Mouse (Mus musculus): Measurements from ENCODE around the gene Arpc1a. TPM values are rescaled to one million over a fixed set of nuclear protein-coding genes. Genes with fewer than 3 reads are reported as not detected.

Gene Arpc1a
- polyA plus RNA-seq, 1 experiment: 110 TPM

DNA sequence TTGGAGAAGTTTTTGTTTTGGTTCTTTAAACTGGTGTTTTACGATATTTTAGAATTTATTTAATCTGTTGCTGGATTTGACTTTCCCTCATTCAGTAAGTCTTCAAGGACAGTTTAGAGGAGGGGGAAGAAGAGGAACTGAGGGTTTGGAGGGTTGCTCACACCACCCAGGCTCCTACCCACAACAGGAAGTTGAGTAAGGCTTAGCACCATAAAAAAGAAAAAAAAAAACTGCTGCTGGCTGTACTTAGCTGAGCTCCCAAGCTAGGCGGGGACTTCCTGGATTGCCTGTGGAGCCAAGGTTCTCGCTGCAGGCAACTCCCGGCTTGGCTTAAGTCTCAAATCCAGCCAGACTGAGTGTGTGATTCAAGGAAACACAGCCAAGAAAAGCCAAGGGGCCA, 32.7 kb downstream of the Arpc1a start:
- no peak overlapping the region for H3K27ac ChIP-seq (ENCODE audit: insufficient read depth, low read length)
- H3K4me3 ChIP-seq (ENCODE audit: low read depth, low read length): no peak overlapping the region

DNA sequence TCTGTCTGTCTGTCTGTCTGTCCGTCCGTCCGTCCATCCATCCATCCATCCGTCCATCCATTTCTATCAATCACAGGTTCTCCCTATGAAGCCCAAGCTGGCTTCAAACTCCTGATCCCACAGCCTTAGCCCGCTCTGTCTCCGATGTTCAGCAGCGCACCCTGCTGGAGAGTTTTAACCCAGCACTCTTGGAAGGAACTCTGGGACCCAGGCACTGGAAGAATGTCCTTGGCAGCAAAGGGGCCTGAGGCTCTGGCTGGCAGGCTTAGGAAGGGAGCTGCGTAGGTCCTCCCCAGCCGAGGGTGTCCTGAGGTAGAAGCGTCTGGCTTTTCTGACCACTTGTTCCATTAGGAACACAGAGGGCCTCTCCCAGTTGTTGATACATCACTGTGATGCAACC, 33.3 kb downstream of the Arpc1a start:
- Histone ChIP-seq H3K9ac (ENCODE audit: low read depth, poor library complexity, severe bottlenecking) (no peak overlapping the region), H3K27me3 (ENCODE audit: control insufficient read depth, insufficient read depth, low read length, poor library complexity, severe bottlenecking) (no peaks in the 10 kb centered on the region), H3K9me3 (replicated peaks; ENCODE audit: control insufficient read depth, insufficient read depth, low read length, poor library complexity, severe bottlenecking) (no peaks in the 10 kb centered on the region), H3K4me1 (ENCODE audit: control insufficient read depth, insufficient read depth, low read length) (no peaks in the 10 kb centered on the region), H3K27ac (ENCODE audit: insufficient read depth, low read length) (no peak overlapping the region), H3K4me3 (ENCODE audit: low read depth, low read length) (no peak overlapping the region), H3K36me3 (ENCODE audit: control insufficient read depth, insufficient read depth, low read length, poor library complexity, severe bottlenecking) (no peaks in the 10 kb centered on the region)
- no peak for TF ChIP-seq POLR2A (IDR thresholded peaks at IDR 0.05; ENCODE audit: insufficient read depth, low read length)
- no peak for TF ChIP-seq EP300 (IDR thresholded peaks at IDR 0.05; ENCODE audit: insufficient read depth, low read depth, low read length)
- TF ChIP-seq CTCF (IDR thresholded peaks at IDR 0.05; ENCODE audit: low read depth, low read length): peak; percentile 87

More for the DNA sequence above, 32.7 kb downstream of the Arpc1a start:
- Histone ChIP-seq H3K9ac (ENCODE audit: low read depth, poor library complexity, severe bottlenecking) (no peak overlapping the region), H3K4me1 (ENCODE audit: control insufficient read depth, insufficient read depth, low read length) (no peaks in the 10 kb centered on the region), H3K36me3 (ENCODE audit: control insufficient read depth, insufficient read depth, low read length, poor library complexity, severe bottlenecking) (no peaks in the 10 kb centered on the region), H3K9me3 (replicated peaks; ENCODE audit: control insufficient read depth, insufficient read depth, low read length, poor library complexity, severe bottlenecking) (no peaks in the 10 kb centered on the region), H3K27me3 (ENCODE audit: control insufficient read depth, insufficient read depth, low read length, poor library complexity, severe bottlenecking) (no peaks in the 10 kb centered on the region)
- TF ChIP-seq POLR2A (IDR thresholded peaks at IDR 0.05; ENCODE audit: insufficient read depth, low read length) (no peak), CTCF (IDR thresholded peaks at IDR 0.05; ENCODE audit: low read depth, low read length) (no peak), EP300 (IDR thresholded peaks at IDR 0.05; ENCODE audit: insufficient read depth, low read depth, low read length) (no peak)

DNA sequence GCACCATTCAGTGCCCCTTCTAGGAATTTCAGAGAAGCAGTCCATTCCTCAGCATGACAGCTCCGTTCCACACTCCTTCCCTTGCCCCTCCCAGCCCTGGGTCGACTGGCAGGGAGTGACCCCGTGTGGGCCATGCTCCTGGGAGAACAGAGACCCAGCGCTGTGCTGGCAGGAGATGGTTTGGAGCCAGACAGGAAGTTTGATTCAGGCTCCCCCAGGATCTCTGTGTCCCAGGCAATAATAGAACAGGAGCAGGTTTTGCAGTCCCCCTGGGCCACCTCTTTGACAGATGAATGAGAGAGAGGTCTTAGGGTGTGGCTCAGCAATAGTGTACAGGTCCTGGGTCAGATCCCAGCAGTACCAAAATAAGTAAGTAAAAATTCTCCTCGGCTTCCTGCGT, 34.4 kb downstream of the Arpc1a start:
- Histone ChIP-seq H3K9me3 (replicated peaks; ENCODE audit: control insufficient read depth, insufficient read depth, low read length, poor library complexity, severe bottlenecking) (no peaks in the 10 kb centered on the region), H3K27ac (ENCODE audit: insufficient read depth, low read length) (no peak overlapping the region), H3K36me3 (ENCODE audit: control insufficient read depth, insufficient read depth, low read length, poor library complexity, severe bottlenecking) (no peaks in the 10 kb centered on the region), H3K9ac (ENCODE audit: low read depth, poor library complexity, severe bottlenecking) (no peak overlapping the region), H3K4me1 (ENCODE audit: control insufficient read depth, insufficient read depth, low read length) (no peaks in the 10 kb centered on the region), H3K4me3 (ENCODE audit: low read depth, low read length) (no peak overlapping the region), H3K27me3 (ENCODE audit: control insufficient read depth, insufficient read depth, low read length, poor library complexity, severe bottlenecking) (no peaks in the 10 kb centered on the region)
- TF ChIP-seq CTCF (IDR thresholded peaks at IDR 0.05; ENCODE audit: low read depth, low read length) (no peak), POLR2A (IDR thresholded peaks at IDR 0.05; ENCODE audit: insufficient read depth, low read length) (no peak), EP300 (IDR thresholded peaks at IDR 0.05; ENCODE audit: insufficient read depth, low read depth, low read length) (no peak)

DNA sequence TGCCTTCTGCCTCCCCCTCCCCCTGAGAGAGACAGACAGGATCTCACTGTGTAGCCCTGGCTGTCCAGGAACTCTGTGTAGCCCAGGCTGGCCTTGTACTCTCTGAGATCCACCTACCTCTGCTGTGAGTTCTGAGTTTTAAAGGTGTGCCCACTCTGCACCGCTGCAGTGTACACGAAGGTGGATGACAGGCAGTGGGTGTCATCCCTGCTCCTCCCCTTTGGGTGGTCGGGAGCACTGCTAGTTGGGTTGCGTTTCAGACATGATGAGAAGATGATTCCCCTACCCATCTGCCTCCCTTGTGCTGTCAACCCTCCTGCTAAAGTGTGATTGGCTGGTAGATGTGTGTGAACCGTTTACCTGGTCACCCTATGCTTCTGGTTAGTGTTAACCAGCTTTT, 34.8 kb downstream of the Arpc1a start:
- H3K4me3 ChIP-seq (ENCODE audit: low read depth, low read length): no peak overlapping the region
- no peaks in the 10 kb centered on the region for H3K27me3 ChIP-seq (ENCODE audit: control insufficient read depth, insufficient read depth, low read length, poor library complexity, severe bottlenecking)
- H3K27ac ChIP-seq (ENCODE audit: insufficient read depth, low read length): no peak overlapping the region
- TF ChIP-seq EP300 (IDR thresholded peaks at IDR 0.05; ENCODE audit: insufficient read depth, low read depth, low read length) (no peak), POLR2A (IDR thresholded peaks at IDR 0.05; ENCODE audit: insufficient read depth, low read length) (no peak), CTCF (IDR thresholded peaks at IDR 0.05; ENCODE audit: low read depth, low read length) (no peak)
- no peak overlapping the region for H3K9ac ChIP-seq (ENCODE audit: low read depth, poor library complexity, severe bottlenecking)
- H3K36me3 ChIP-seq (ENCODE audit: control insufficient read depth, insufficient read depth, low read length, poor library complexity, severe bottlenecking): no peaks in the 10 kb centered on the region
- no peaks in the 10 kb centered on the region for H3K9me3 ChIP-seq (replicated peaks; ENCODE audit: control insufficient read depth, insufficient read depth, low read length, poor library complexity, severe bottlenecking)
- no peaks in the 10 kb centered on the region for H3K4me1 ChIP-seq (ENCODE audit: control insufficient read depth, insufficient read depth, low read length)

DNA sequence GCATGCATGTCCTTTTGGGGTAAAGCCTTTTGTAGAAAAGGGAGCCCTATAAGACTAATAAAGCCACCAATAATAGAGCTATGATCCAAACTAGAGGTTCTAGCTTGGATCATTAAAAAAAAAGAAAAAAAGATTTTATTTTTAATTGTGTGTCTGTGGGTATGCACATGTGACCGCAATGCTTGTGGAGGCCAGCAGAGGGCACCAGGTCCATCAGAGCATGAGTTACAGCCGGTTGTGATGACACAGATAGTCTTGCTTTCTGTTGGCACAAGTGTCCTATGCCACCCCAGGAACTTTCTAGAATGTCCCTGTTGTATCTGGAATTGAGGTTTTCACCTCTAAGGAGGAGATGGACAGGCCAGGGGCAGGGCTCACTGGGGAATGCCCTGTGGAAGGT, 35.8 kb downstream of the Arpc1a start:
- TF ChIP-seq CTCF (IDR thresholded peaks at IDR 0.05; ENCODE audit: low read depth, low read length) (peak; percentile 73), EP300 (IDR thresholded peaks at IDR 0.05; ENCODE audit: insufficient read depth, low read depth, low read length) (no peak)
- Histone ChIP-seq H3K9ac (ENCODE audit: low read depth, poor library complexity, severe bottlenecking) (no peak overlapping the region), H3K4me1 (ENCODE audit: control insufficient read depth, insufficient read depth, low read length) (no peaks in the 10 kb centered on the region), H3K9me3 (replicated peaks; ENCODE audit: control insufficient read depth, insufficient read depth, low read length, poor library complexity, severe bottlenecking) (no peaks in the 10 kb centered on the region), H3K27me3 (ENCODE audit: control insufficient read depth, insufficient read depth, low read length, poor library complexity, severe bottlenecking) (no peaks in the 10 kb centered on the region), H3K4me3 (ENCODE audit: low read depth, low read length) (no peak overlapping the region), H3K36me3 (ENCODE audit: control insufficient read depth, insufficient read depth, low read length, poor library complexity, severe bottlenecking) (no peaks in the 10 kb centered on the region), H3K27ac (ENCODE audit: insufficient read depth, low read length) (no peak overlapping the region)

DNA sequence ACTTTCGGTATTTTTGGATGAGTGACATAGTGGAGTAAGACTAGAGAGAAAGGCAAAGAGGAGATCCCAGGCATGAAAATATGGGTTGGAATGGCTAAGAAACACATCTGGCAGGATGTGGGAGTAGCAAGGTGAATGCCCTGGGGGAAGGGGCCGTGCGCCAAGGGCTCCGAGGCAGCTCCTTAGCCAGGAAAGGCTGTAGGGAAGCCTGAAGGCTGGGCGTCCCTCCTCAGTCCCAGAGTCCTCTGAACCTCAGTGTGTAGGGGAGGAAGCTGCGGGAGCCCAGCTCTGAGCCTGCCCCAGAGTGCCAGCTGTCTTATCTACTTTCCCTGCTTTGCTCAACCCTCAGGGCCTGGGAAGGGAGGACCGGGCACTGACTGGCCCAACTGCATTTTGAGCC, 37.3 kb downstream of the Arpc1a start:
- no peak for TF ChIP-seq EP300 (IDR thresholded peaks at IDR 0.05; ENCODE audit: insufficient read depth, low read depth, low read length)
- TF ChIP-seq POLR2A (IDR thresholded peaks at IDR 0.05; ENCODE audit: insufficient read depth, low read length): no peak
- no peak for TF ChIP-seq CTCF (IDR thresholded peaks at IDR 0.05; ENCODE audit: low read depth, low read length)
- Histone ChIP-seq H3K36me3 (ENCODE audit: control insufficient read depth, insufficient read depth, low read length, poor library complexity, severe bottlenecking) (peaks cover 6% of the 10 kb centered on the region; the same call in 1 of the 2 replicates), H3K27ac (ENCODE audit: insufficient read depth, low read length) (no peak overlapping the region), H3K27me3 (ENCODE audit: control insufficient read depth, insufficient read depth, low read length, poor library complexity, severe bottlenecking) (no peaks in the 10 kb centered on the region), H3K4me1 (ENCODE audit: control insufficient read depth, insufficient read depth, low read length) (no peaks in the 10 kb centered on the region), H3K9ac (ENCODE audit: low read depth, poor library complexity, severe bottlenecking) (no peak overlapping the region), H3K9me3 (replicated peaks; ENCODE audit: control insufficient read depth, insufficient read depth, low read length, poor library complexity, severe bottlenecking) (no peaks in the 10 kb centered on the region), H3K4me3 (ENCODE audit: low read depth, low read length) (no peak overlapping the region)

All from ES-Bruce4 (cell line).